Mouse (Mus musculus) lung, postnatal 36 days (tissue): ENCODE measurements around the gene Snx22.

ENCODE experiments used
- DNase-seq: peaks from one replicate; pipeline ENCODE4 v3.0.0; 2022; ENCODE audit warnings: mixed read lengths

The Snx22 gene

DNA sequence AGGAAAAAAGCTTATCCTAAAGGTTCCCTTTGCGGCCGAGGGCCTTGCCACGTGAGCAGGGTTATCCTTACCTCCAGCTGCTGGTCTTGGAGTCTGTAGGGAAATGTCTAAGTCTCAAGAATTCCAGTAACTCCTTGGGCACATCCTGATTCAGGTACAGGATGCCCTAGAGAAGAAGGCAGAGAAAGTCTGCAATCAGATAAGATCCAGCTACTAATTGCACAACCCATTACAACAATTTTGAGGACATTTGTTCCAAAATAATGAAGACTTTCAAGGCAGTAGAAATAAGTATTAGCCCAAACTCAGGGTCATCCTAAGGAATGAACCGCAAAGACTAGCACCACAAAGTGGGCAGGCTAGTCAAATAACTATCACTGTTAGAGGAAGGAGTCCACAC, 1.5 kb downstream of the Snx22 start:
- no peak for DNase-seq

- peak; percentile 67 for DNase-seq
Observed at GRCm38 (mm10) chr9:66067542-66067941, 2.0 kb downstream of the Snx22 start.

GRCm38 (mm10) chr9:66066791-66067190, 2.7 kb downstream of the Snx22 start:
- no peak for DNase-seq

- no peak for DNase-seq
Observed at GRCm38 (mm10) chr9:66064316-66064715, 5.2 kb downstream of the Snx22 start.

GRCm38 (mm10) chr9:66063446-66063845, 6.1 kb downstream of the Snx22 start:
- no peak for DNase-seq

- no peak for DNase-seq
Observed at GRCm38 (mm10) chr9:66061656-66062055, 7.9 kb downstream of the Snx22 start.

DNA sequence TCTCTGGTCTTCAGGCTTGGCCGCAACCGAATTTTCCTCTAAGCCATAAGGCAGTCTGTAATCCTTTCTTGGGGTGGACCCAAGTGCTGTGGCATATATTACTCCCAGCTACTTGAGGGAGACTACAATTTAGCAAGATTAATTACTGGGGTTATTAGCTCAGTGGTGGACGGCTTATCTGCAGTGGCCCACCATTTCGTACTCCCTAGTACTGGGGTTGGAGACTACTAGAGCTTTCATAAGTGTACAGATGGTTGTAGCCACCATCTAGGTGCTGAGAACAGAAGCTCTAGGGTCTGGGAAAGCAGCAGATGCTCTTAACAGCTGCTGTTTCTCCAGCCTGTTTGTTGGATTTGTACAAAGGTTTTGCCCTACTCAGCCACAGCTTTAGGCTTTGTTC, 8.5 kb downstream of the Snx22 start:
- DNase-seq: no peak

DNA sequence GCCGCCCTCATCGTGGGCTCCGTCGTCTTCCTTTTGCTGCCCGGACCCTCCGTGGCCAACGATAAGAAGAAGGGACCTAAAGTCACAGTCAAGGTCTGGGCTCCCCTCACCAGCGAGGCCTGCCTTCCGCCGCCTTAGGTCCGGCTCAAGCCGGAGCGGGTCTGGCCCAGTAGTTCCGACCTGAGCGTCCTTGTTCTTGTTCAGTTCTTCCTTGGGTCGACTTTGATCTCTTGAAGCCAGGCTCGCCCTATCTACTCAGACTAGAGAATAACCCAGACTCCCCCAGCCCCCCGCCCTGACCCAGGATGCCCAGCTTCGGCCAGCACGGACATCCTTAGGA, 9.2 kb downstream of the Snx22 start:
- no peak for DNase-seq

DNA sequence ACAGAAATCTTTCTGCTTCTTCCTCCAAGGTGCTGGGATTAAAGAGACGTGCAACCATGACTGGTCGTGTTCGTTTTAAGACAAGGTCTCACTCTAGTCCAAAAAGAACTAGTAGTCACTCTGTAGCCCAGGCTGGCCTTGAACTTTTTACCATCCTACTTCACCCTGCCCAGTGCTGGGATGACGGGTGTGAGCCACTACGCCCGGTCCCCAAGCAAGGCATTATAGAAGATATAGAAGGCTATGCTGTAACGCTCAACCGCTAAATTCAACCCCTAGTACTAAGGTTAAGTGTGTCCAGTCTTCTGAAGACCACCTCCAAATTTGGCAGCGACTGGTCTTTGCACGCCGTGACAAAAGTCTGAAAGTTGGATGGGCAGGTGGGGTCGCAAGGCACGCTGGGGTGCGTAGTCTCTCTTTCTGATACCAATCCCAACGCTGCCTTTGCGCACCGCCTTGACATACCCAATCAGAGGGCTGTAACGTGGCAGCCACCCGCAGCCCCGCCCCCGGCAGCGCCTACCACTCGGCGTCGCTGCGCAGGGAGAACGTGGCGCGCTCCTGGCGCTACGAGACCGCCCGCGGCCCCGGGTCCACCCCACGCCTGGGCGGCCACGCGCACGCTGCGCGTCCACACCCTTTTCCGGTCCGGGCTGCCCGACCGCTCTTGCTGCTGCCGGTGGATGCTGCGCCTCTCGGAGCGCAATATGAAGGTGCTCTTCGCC, 9.8 kb downstream of the Snx22 start, which contains the start of gene Ppib:
Gene Ppib, plus strand, starts transcription at position 640 of the 725 bp plus-strand sequence.
- peak; percentile 99 for DNase-seq

- no peak for DNase-seq
Observed at GRCm38 (mm10) chr9:66053620-66054019, 15.9 kb downstream of the Snx22 start.

- no peak for DNase-seq
Observed at GRCm38 (mm10) chr9:66052731-66053130, 16.8 kb downstream of the Snx22 start.

- no peak for DNase-seq
Observed at GRCm38 (mm10) chr9:66051493-66051892, 18.0 kb downstream of the Snx22 start.

DNA sequence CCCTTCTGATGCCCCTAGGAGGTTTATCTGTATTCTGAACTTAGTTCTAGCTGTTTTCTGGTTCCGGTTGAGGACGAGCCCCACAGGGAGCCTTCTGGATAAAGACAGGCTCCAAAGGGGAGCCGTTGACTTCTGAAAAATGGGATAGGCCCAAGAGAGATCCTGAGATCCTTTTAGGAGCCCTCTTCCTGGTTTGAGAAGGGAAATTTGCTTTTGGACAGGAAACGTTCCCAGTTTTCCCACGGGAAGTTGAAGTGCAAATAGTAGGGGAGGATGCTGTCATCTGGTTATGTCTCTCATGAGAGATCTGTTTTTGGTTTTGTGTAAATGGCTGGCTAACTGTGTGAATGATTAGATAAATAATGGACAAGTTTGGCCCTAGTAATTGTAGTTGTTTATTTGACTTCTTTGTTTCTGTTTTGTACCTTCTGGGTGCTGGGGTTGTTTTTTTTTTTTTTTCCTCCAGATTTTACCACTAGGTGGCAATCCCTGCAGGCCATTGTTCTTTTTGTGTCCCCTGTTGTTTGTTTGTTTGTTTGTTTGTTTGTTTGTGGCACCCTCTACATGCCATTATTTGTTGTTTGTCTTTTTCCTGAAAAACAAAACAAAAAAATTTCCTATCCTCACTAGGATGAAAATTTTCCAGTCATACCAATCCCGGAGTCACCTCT, 19.5 kb downstream of the Snx22 start:
- DNase-seq: no peak

DNA sequence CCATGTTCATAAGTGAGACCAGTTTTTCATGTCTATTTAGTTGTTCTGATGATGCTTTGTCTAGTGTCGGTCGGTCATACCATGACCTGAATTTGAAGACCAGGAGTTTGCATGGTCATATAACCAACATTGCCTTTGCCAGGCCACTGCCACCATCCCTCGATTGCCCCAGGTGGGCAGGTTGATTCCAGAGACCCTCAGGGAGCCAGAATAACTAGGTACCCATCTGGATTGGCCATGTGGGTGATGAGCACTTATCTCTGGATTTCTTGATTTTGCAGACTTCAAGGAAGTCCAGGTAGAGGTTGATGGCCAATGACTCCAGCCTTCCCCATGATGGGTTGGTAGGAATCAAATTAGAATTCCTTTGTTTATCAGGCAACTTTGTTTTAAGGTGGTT, 26.3 kb downstream of the Snx22 start:
- DNase-seq: no peak

DNA sequence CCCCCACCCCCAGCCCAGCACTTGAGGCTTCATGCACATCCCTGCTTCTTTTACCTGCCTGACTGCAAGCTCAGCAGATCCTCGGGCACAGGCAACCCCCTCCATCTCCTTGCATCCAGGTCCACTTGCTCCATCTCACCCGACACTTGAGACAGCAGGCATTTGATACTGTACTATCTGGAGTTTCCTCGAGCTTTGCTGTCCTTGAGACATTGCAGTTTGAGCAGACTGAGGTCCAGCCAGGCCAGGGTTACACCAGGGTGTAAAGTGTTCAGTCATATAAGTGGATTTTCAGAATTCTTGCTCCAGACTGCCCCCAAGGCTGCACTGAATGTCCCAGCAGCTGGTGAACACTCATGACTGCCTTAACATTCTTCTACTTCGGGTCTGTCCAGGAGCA, 27.2 kb downstream of the Snx22 start:
- peak; percentile 13 for DNase-seq

- DNase-seq: no peak
Observed at GRCm38 (mm10) chr9:66040801-66041200, 28.7 kb downstream of the Snx22 start.

- no peak for DNase-seq
Observed at GRCm38 (mm10) chr9:66039290-66039689, 30.2 kb downstream of the Snx22 start.

GRCm38 (mm10) chr9:66038581-66038980, 30.9 kb downstream of the Snx22 start:
- DNase-seq: no peak

- DNase-seq: no peak
Observed at GRCm38 (mm10) chr9:66038082-66038481, 31.4 kb downstream of the Snx22 start.

- no peak for DNase-seq
Observed at GRCm38 (mm10) chr9:66020601-66021000, 48.9 kb downstream of the Snx22 start.
